Mouse (Mus musculus) urinary bladder, postnatal 4 days (tissue): Measurements from ENCODE around the gene Clasp1.
"Not testable (repeated sequence)": the region's sequence is repeated elsewhere in the genome, so short reads cannot be mapped to it uniquely, and the experiment has no call there.

Experiments used
- DNase-seq, 2 experiments: peaks; one replicate each; pipeline ENCODE4 v3.0.0; 2021 to 2022; ENCODE audit warnings: low spot score in 2 of 2

Clasp1 gene

GRCm38 (mm10) chr1:118581179-118581578 lies 192.3 kb downstream of the Clasp1 start:
- no peak for DNase-seq

- DNase-seq: no peak
These were observed 200.9 kb downstream of the Clasp1 start for GRCm38 (mm10) chr1:118589721-118590120.

- DNase-seq: no peak
These were observed 204.1 kb downstream of the Clasp1 start for GRCm38 (mm10) chr1:118592933-118593332.

- no peak for DNase-seq
These were observed 206.5 kb downstream of the Clasp1 start for GRCm38 (mm10) chr1:118595395-118595794.

GRCm38 (mm10) chr1:118597475-118598213 lies 208.8 kb downstream of the Clasp1 start:
- DNase-seq: no peak

- DNase-seq: no peak
These were observed 209.5 kb downstream of the Clasp1 start for GRCm38 (mm10) chr1:118598339-118598738.

- no peak for DNase-seq
These were observed 224.8 kb downstream of the Clasp1 start for GRCm38 (mm10) chr1:118613631-118614183.

- DNase-seq: not testable (repeated sequence)
These were observed 232.2 kb downstream of the Clasp1 start for GRCm38 (mm10) chr1:118621055-118621454.

GRCm38 (mm10) chr1:118622857-118623256 lies 234.0 kb downstream of the Clasp1 start:
- no peak for DNase-seq

GRCm38 (mm10) chr1:118625461-118625860 lies 236.6 kb downstream of the Clasp1 start:
- no peak for DNase-seq

GRCm38 (mm10) chr1:118625921-118626320 lies 237.1 kb downstream of the Clasp1 start:
- DNase-seq: no peak

GRCm38 (mm10) chr1:118626452-118626851 lies 237.6 kb downstream of the Clasp1 start:
- DNase-seq: no peak

- peak; percentile 75 to 86 for DNase-seq
These were observed 239.1 kb downstream of the Clasp1 start, which contains the start of gene Tfcp2l1 for GRCm38 (mm10) chr1:118627781-118628464. Gene Tfcp2l1, plus strand, starts transcription at chr1:118627945.

- DNase-seq: no peak
These were observed 244.6 kb downstream of the Clasp1 start for GRCm38 (mm10) chr1:118633415-118633980.

- no peak for DNase-seq
These were observed 253.6 kb downstream of the Clasp1 start for GRCm38 (mm10) chr1:118642296-118642999.

GRCm38 (mm10) chr1:118643138-118643979 lies 254.5 kb downstream of the Clasp1 start:
- no peak for DNase-seq

- no peak for DNase-seq
These were observed 256.8 kb downstream of the Clasp1 start for GRCm38 (mm10) chr1:118645701-118646100.

- no peak for DNase-seq
These were observed 259.2 kb downstream of the Clasp1 start for GRCm38 (mm10) chr1:118648015-118648414.

- no peak for DNase-seq
These were observed 261.3 kb downstream of the Clasp1 start for GRCm38 (mm10) chr1:118649933-118650770.

- DNase-seq: no peak
These were observed 261.9 kb downstream of the Clasp1 start for GRCm38 (mm10) chr1:118650771-118651080.
